Mouse (Mus musculus): ENCODE measurements around the gene Nek3. TPM values are rescaled to one million over a fixed set of nuclear protein-coding genes. Genes with fewer than 3 reads are reported as not detected.
"Not testable (repeated sequence)": the region's sequence is repeated elsewhere in the genome, so short reads cannot be mapped to it uniquely, and the experiment has no call there.

Gene Nek3
- polyA plus RNA-seq, 1 experiment = 2.7 TPM

DNA sequence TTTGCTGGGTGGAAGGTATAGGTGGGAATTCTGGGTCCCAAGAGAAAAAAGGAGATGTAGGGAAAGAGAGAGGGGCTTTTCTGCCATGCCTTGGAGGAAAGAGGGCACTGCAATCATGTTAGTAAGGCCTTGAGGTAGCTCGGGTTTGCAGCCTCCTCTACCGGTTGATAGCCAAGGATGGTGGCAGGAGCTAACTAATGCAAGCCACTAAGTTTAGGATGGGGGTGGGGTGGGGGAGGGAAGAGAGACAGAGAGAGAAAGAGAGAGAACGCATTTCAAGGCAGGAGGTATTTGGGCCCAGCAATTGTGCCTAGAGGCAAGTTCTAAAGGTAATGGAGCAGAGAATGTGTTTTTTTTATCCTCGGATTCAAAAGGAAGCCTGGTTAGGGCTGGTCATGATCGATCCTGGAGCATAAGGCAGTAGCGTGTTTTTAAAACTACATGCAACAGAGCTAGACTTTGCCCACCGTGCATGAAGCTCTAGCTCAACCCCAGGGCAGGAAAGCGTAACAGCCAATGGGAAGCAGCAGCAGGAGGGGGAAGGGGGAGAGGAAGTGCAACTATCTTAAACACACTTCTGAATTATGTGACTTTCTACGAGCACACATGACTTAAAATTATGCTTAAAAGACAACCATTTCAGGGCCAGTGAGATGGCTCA, 18.4 kb downstream of the Nek3 start:
- TF ChIP-seq CTCF (IDR thresholded peaks at IDR 0.05; ENCODE audit: extremely low read depth, insufficient read depth, low read length) (no peak), POLR2A (IDR thresholded peaks at IDR 0.05; ENCODE audit: extremely low read depth, insufficient read depth, low read length) (no peak)
- Histone ChIP-seq H3K27ac (ENCODE audit: insufficient read depth, low read length) (no peak overlapping the region), H3K4me1 (ENCODE audit: control insufficient read depth, insufficient read depth, low read length) (no peaks in the 10 kb centered on the region), H3K4me3 (ENCODE audit: insufficient read depth, low read length) (no peak overlapping the region)

DNA sequence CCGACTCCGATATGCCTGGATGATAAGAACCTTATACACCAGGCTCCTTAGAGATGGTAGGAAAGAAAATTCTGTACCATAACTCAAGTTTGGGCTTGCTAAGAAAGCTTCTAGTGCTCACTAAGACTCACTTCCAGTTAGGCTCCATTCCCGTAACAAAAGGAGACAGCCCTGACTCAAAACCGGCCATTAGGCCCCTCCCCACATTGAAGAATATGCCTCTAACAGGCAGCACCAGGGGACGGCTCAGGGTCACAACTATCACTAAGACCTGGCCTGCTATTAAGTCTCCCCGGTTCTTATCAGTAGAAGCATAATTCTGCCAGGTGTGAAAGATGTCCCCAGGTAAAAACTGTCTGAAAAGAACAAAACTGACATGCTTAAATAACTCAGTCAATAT, 20.4 kb downstream of the Nek3 start:
- no peak overlapping the region for H3K27ac ChIP-seq (ENCODE audit: insufficient read depth, low read length)
- H3K4me1 ChIP-seq (ENCODE audit: control insufficient read depth, insufficient read depth, low read length) = no peaks in the 10 kb centered on the region
- TF ChIP-seq POLR2A (IDR thresholded peaks at IDR 0.05; ENCODE audit: extremely low read depth, insufficient read depth, low read length) (no peak), CTCF (IDR thresholded peaks at IDR 0.05; ENCODE audit: extremely low read depth, insufficient read depth, low read length) (no peak)
- H3K4me3 ChIP-seq (ENCODE audit: insufficient read depth, low read length) = no peak overlapping the region

DNA sequence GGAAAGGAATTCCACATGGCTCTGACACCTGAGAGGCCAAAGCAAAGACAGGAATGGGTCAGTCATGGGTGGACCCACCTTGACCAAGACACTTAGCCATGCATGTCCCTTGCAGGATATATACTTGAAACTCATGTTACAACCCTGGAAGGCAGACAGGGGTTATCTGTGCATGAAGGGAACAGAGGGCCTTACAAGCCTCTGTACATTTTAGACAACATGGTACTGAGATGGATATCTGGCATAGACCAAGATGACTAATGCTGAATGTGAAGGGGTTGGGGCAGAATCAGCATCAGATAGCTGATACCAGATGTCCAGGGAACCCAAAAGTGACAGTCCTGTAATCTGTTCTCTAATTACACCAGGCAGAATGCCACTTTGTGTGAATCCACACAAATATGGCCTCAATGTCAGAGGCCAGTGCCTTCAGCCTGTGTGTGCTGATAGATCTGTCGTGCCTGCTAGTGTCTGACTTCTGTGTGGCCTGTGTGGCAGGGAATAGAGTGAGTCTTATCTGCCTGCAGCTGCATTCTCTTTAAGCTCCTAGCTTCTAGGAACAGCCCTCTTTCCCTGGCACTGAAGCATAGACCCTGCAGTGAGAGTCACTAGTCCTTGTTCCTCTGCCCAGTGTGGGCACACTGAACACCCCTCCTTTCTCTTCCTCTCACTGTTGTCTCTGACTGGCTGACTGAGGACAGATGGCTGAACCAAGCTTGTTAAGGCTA, 22.3 kb downstream of the Nek3 start:
- TF ChIP-seq CTCF (IDR thresholded peaks at IDR 0.05; ENCODE audit: extremely low read depth, insufficient read depth, low read length) = no peak
- no peak for TF ChIP-seq POLR2A (IDR thresholded peaks at IDR 0.05; ENCODE audit: extremely low read depth, insufficient read depth, low read length)

DNA sequence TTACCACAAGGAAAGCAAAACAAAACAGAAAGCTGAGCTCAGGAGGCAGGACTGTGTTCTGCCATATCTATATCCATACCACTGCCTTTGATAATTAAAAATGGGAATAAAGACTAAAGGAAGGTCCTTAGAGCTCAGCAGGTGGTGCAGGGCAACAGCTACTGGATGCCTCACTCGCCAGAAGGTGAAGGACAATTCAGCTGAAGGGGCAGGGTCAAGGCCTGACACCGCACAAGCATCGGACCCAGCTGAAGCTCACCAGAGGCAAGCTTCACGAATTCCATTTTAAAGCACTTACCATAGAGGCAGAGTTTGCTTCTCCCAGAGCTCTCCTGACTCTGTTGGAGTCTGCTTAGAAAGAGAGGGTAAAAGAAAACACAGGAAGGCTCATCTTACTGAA, 23.6 kb downstream of the Nek3 start:
- H3K4me3 ChIP-seq (ENCODE audit: insufficient read depth, low read length) = no peak overlapping the region
- no peak for TF ChIP-seq CTCF (IDR thresholded peaks at IDR 0.05; ENCODE audit: extremely low read depth, insufficient read depth, low read length)
- no peaks in the 10 kb centered on the region for H3K4me1 ChIP-seq (ENCODE audit: control insufficient read depth, insufficient read depth, low read length)
- H3K27ac ChIP-seq (ENCODE audit: insufficient read depth, low read length) = no peak overlapping the region

More for the DNA sequence above, 22.3 kb downstream of the Nek3 start:
- H3K4me1 ChIP-seq (ENCODE audit: control insufficient read depth, insufficient read depth, low read length) = no peaks in the 10 kb centered on the region
- no peak overlapping the region for H3K27ac ChIP-seq (ENCODE audit: insufficient read depth, low read length)
- no peak overlapping the region for H3K4me3 ChIP-seq (ENCODE audit: insufficient read depth, low read length)

DNA sequence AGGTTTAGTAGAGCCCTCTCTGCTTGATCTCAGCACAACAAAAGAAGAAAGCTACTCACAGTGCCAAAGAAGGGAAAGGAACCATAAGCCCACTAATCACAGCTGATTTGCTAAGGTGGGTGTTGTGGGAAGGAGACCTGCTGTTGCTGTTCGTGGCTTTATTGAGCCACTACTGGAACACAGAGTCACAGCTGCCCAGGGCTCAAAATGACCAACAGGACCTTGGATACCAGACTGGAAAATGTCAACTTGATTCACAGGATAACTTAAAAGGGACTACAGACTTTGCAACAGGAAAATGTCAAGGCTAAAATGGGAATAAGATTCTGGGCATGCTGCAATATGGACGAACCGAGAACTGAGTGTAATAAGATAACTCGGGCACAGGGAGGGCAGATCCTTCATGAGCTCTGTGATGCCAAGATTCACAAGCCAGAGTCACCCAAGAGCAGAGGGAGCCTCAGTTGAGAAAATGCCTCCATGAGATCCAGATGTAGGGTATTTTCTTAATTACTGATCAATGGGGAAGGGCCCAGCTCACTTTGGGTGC, 24.3 kb downstream of the Nek3 start:
- Histone ChIP-seq H3K4me1 (ENCODE audit: control insufficient read depth, insufficient read depth, low read length) (no peaks in the 10 kb centered on the region), H3K4me3 (ENCODE audit: insufficient read depth, low read length) (no peak overlapping the region), H3K27ac (ENCODE audit: insufficient read depth, low read length) (no peak overlapping the region)
- TF ChIP-seq CTCF (IDR thresholded peaks at IDR 0.05; ENCODE audit: extremely low read depth, insufficient read depth, low read length) (no peak), POLR2A (IDR thresholded peaks at IDR 0.05; ENCODE audit: extremely low read depth, insufficient read depth, low read length) (no peak)

DNA sequence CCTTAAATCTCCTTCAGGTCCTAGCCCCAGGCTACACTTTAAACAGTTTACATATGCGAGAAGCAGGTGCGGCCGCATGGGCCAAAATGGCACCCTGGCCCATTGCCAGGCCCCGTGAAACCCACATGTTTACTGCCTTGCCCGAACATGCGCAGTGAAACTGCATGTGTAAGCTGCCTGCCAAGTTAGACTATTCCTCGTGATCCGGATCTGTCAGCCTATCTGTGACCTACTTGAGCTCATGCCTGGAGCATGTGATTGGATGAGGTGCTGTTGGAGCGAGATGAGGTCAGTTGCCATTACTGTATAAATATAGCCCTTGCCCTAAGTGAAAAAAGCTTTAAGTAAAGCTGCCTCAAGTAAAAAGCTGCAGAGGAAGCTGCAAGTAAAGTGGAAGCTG, 29.8 kb downstream of the Nek3 start:
- not testable (repeated sequence) for H3K27ac ChIP-seq (ENCODE audit: insufficient read depth, low read length); H3K4me3 ChIP-seq (ENCODE audit: insufficient read depth, low read length)

DNA sequence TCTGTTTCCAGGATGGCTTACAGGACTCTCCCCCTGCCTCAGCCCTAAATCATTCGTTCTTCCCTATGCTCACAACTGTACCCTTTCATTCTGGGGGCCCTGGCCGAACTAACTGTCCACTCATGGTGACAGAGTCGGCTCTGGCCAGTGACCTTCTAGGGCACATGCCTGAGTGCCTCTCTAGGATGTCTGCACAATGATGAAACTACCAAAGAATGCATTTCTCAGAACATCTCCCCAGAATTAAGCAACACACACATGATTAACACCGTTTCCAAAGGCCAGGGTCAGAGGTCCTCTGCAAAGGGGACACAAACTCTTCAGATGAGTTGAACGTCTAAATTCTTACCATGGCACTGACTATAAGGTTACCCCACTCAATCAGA, 31.5 kb downstream of the Nek3 start:
- H3K27ac ChIP-seq (ENCODE audit: insufficient read depth, low read length) = no peak overlapping the region
- H3K4me1 ChIP-seq (ENCODE audit: control insufficient read depth, insufficient read depth, low read length) = no peaks in the 10 kb centered on the region
- TF ChIP-seq CTCF (IDR thresholded peaks at IDR 0.05; ENCODE audit: extremely low read depth, insufficient read depth, low read length) (no peak), POLR2A (IDR thresholded peaks at IDR 0.05; ENCODE audit: extremely low read depth, insufficient read depth, low read length) (no peak)
- no peak overlapping the region for H3K4me3 ChIP-seq (ENCODE audit: insufficient read depth, low read length)

More for the DNA sequence above, 29.8 kb downstream of the Nek3 start:
- H3K4me1 ChIP-seq (ENCODE audit: control insufficient read depth, insufficient read depth, low read length) = not testable (repeated sequence)

DNA sequence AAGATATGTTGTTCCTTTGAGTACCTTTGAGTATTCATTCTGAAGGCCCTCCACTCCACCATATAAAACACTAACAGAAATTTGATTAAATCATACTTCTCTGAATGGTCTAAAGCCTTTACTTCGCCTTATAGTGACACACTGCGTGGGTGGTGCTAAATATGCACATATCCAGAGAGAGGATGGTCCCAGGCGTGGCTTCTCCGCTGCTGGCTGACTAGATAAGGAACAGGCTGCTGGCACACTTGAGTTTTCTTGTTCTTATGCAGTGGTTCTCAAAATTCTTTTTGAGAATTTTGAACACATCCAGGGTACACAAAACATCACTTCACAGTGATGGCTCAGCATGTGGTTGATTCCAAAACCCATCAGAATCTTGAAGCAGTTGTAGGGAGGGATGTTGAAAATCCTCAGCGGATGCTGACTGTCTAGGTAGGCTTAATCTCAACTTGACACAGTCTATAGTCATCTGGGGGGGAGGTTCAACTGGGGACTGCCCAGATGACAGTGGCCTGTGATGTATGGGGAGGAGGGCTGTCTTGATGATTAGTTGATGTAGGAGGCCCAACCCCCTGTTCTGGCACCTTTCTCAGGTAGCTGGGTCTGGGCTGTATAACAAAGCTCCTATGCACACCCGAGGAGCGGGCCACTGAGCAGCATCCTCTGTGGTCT, 32.0 kb downstream of the Nek3 start:
- Histone ChIP-seq H3K4me3 (ENCODE audit: insufficient read depth, low read length) (no peak overlapping the region), H3K4me1 (ENCODE audit: control insufficient read depth, insufficient read depth, low read length) (no peaks in the 10 kb centered on the region), H3K27ac (ENCODE audit: insufficient read depth, low read length) (no peak overlapping the region)
- TF ChIP-seq CTCF (IDR thresholded peaks at IDR 0.05; ENCODE audit: extremely low read depth, insufficient read depth, low read length) = no peak
- no peak for TF ChIP-seq POLR2A (IDR thresholded peaks at IDR 0.05; ENCODE audit: extremely low read depth, insufficient read depth, low read length)

DNA sequence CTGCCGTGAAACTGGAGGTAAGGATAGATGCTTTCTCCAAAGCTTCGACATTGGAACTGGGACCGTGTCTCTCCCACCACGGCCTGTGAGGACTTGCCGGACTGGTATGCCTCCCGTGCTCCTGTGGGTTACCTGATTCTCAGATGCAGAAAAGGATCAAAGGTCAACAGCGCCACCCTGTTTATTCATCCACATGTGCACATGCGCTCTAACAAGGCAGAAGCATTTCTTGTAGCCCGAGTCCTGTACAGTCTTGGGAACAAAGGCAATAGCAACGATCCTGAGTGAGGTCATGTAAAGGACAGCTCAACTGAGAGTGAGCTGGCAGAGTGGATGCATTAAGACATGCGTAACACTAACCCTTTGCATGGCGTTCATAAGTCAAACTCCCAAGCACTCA, 34.2 kb downstream of the Nek3 start:
- Histone ChIP-seq H3K27ac (ENCODE audit: insufficient read depth, low read length) (no peak overlapping the region), H3K4me1 (ENCODE audit: control insufficient read depth, insufficient read depth, low read length) (no peaks in the 10 kb centered on the region), H3K4me3 (ENCODE audit: insufficient read depth, low read length) (no peak overlapping the region)
- TF ChIP-seq POLR2A (IDR thresholded peaks at IDR 0.05; ENCODE audit: extremely low read depth, insufficient read depth, low read length) (no peak), CTCF (IDR thresholded peaks at IDR 0.05; ENCODE audit: extremely low read depth, insufficient read depth, low read length) (no peak)
